ENCODE assay signal across 14 mouse cellular contexts in genomic region chr2:152824438-152825167, GRCm38 (mm10). TPM values are rescaled to one million over a fixed set of nuclear protein-coding genes. Genes with fewer than 3 reads are reported as not detected.
DNase-seq lines count a peak whose midpoint lies in the region; ATAC-seq and TF ChIP-seq lines count a peak whose summit lies in the region.
"Had no signal": no experiment of that assay in that cellular context is flagged by ENCODE, and none has a peak within 500 bp of the region (broad histone marks: within the 10 kb centered on the region; RNA-seq: fewer than 3 reads in every experiment).

No protein-coding gene starts in this region.

- peaks cover 26 to 85% of the 10 kb centered on the region in 2 experiments for H3K4me1 ChIP-seq in CH12.LX (ENCODE audit: control insufficient read depth in 1 of 2, insufficient read depth in 2 of 2)
- H3K4me1 ChIP-seq in liver, embryonic 12.5 days = peaks cover 99% of the 10 kb centered on the region

- in situ Hi-C loops in CH12.LX (cut with MboI; ENCODE audit: low pct_ligation_motif_present, low pct_unique_long_range_greater_than_20kb, low sequenced_read_pairs) = no loop called here

- H3K4me3 ChIP-seq in layer of hippocampus, adult 2 months = peak overlapping the region; percentile 100; the same call in 1 of the 2 replicates
- H3K4me3 ChIP-seq in CH12.LX (replicated peaks in 1 of 3; ENCODE audit: low read depth in 2 of 3, low read length in 2 of 3, poor library complexity in 1 of 3) = peak overlapping the region in 2 of 3 experiments; percentile 34 to 36
- peak overlapping the region; percentile 77 for H3K4me3 ChIP-seq in liver, embryonic 12.5 days
- H3K4me3 ChIP-seq: embryonic facial prominence, embryonic 15.5 days; heart, embryonic 10.5 days had no signal

- peak overlapping the region; percentile 99 for H3K4me2 ChIP-seq in CH12.LX (ENCODE audit: insufficient read depth, low read depth, poor library complexity, severe bottlenecking)
- H3K4me2 ChIP-seq in liver, embryonic 12.5 days = peak overlapping the region; percentile 81
- H3K4me2 ChIP-seq: embryonic facial prominence, embryonic 15.5 days had no signal

- H3K36me3 ChIP-seq in CH12.LX (replicated peaks in 1 of 2; ENCODE audit: control insufficient read depth in 1 of 2, insufficient read depth in 1 of 2, low read length in 1 of 2) = peaks cover 35 to 45% of the 10 kb centered on the region in 2 experiments
- H3K36me3 ChIP-seq in liver, embryonic 12.5 days = peaks cover 80% of the 10 kb centered on the region

- no peak for TF ChIP-seq RAD21 in CH12.LX (IDR thresholded peaks at IDR 0.05; ENCODE audit: low read depth, low read length)

- H3K9ac ChIP-seq in CH12.LX (ENCODE audit: insufficient read depth, low read depth) = peak overlapping the region; percentile 43; the same call in 1 of the 2 replicates
- H3K9ac ChIP-seq in liver, embryonic 12.5 days = peak overlapping the region; percentile 90
- H3K9ac ChIP-seq: embryonic facial prominence, embryonic 15.5 days had no signal

- no peak for TF ChIP-seq CTCF in layer of hippocampus, adult 2 months (conservative IDR thresholded peaks at IDR 0.05)
- no peak for TF ChIP-seq CTCF in CH12.LX (conservative IDR thresholded peaks at IDR 0.05 in 1 of 2, IDR thresholded peaks at IDR 0.05 in 1 of 2; ENCODE audit: low read depth in 2 of 2, low read length in 2 of 2)

- ATAC-seq in liver, embryonic 12.5 days = peak; percentile 82

- peaks cover 93% of the 10 kb centered on the region for H3K79me2 ChIP-seq in CH12.LX (replicated peaks; ENCODE audit: control insufficient read depth, extremely low read depth, insufficient read depth, poor library complexity, severe bottlenecking)

- peaks cover 1% of the 10 kb centered on the region for H3K27me3 ChIP-seq in CH12.LX (replicated peaks)
- no peaks in the 10 kb centered on the region for H3K27me3 ChIP-seq in liver, embryonic 12.5 days (replicated peaks)
- H3K27me3 ChIP-seq: embryonic facial prominence, embryonic 15.5 days had no signal

- WGBS in liver, embryonic 12.5 days (ENCODE audit: insufficient replicate concordance) = 26% methylated on average over 3 of the region's 3 CpGs

- H3K9me3 ChIP-seq in CH12.LX (replicated peaks; ENCODE audit: low read length) = peaks cover 3% of the 10 kb centered on the region
- H3K9me3 ChIP-seq in liver, embryonic 12.5 days (replicated peaks) = no peaks in the 10 kb centered on the region
- H3K9me3 ChIP-seq: embryonic facial prominence, embryonic 15.5 days; heart, embryonic 10.5 days had no signal

- peak overlapping the region; percentile 100 for H3K27ac ChIP-seq in layer of hippocampus, adult 2 months
- peak overlapping the region; percentile 83 for H3K27ac ChIP-seq in CH12.LX (ENCODE audit: insufficient read depth, low read depth)
- peak overlapping the region; percentile 82 for H3K27ac ChIP-seq in liver, embryonic 12.5 days
- H3K27ac ChIP-seq: embryonic facial prominence, embryonic 15.5 days had no signal

- DNase-seq in cerebellum, adult 9-10 months = peak; percentile 7
- no peak for DNase-seq in cerebellum, postnatal 14 days
- no peak for DNase-seq in layer of hippocampus, adult 2 months (ENCODE audit: low spot score in 2 of 2)
- no peak for DNase-seq in layer of hippocampus, postnatal 36 days
- DNase-seq in CH12.LX (ENCODE audit: extremely low read depth) = no peak
- no peak for DNase-seq in T-cell, adult 2 months (ENCODE audit: low spot score)
- DNase-seq in ovary, postnatal 36 days (ENCODE audit: low spot score) = no peak
- DNase-seq: cerebellum, adult 9-11 months; kidney, postnatal 36 days; lung, postnatal 10 days; retina, postnatal 1 day had no signal

- dilution Hi-C loops in CH12.LX (cut with MboI; ENCODE audit: extremely low pct_ligation_motif_present, extremely low pct_unique_long_range_greater_than_20kb, low sequenced_read_pairs) = no loop called here

- no peak for TF ChIP-seq EP300 in CH12.LX (IDR thresholded peaks at IDR 0.05; ENCODE audit: low read length)

- no peak for TF ChIP-seq POLR2A in CH12.LX (IDR thresholded peaks at IDR 0.05; ENCODE audit: low read depth, low read length)

TF ChIP-seq in CH12.LX, 34 proteins besides CTCF, POLR2A, EP300 and RAD21:
- TF ChIP-seq NRF1 (IDR thresholded peaks at IDR 0.05; ENCODE audit: low read depth, low read length) (no peak), ZNF384 (IDR thresholded peaks at IDR 0.05; ENCODE audit: low read depth, low read length) (peak; percentile 81), SIN3A (IDR thresholded peaks at IDR 0.05; ENCODE audit: low read length) (no peak), BHLHE40 (IDR thresholded peaks at IDR 0.05; ENCODE audit: low read depth, low read length) (no peak), ZMIZ1 (IDR thresholded peaks at IDR 0.05; ENCODE audit: low read depth, low read length) (no peak), MAX (IDR thresholded peaks at IDR 0.05; ENCODE audit: low read length) (no peak)

RNA-seq across cellular contexts. Expression of gene Bcl2l1, which starts 6.9 kb away (rescaled TPM):
- total RNA-seq in layer of hippocampus, adult 2 months (2021) = 100 to 1,000 TPM; 129 to 134 TPM
- total RNA-seq in layer of hippocampus, postnatal 36 days (2021) = 100 to 1,000 TPM; 116 to 141 TPM
- 47.7 and 80.3 TPM in 2 replicates for total RNA-seq in CH12.LX (2012; rRNA removed)
- total RNA-seq in CH12.LX (2014; rRNA removed) = 13.7 and 21.3 TPM in 2 replicates
- polyA plus RNA-seq in CH12.LX (2012; ENCODE audit: insufficient read length, low read depth) = 33.2 and 34.5 TPM in 2 replicates
- polyA plus RNA-seq in liver, embryonic 12.5 days (2016; fragmentation: Nextera tagmentation; extraction: Ambion mirVana) = 127 and 137 TPM in 2 replicates

RNA-seq across cellular contexts. Expression of gene Tpx2, which starts 23.2 kb away (rescaled TPM):
- 1 to 10 TPM; 2.0 to 2.2 TPM for total RNA-seq in layer of hippocampus, adult 2 months (2021)
- total RNA-seq in layer of hippocampus, postnatal 36 days (2021) = 1 to 10 TPM; 2.0 to 3.1 TPM
- total RNA-seq in CH12.LX (2012; rRNA removed) (66.1 and 70.9 TPM in 2 replicates), CH12.LX (2014; rRNA removed) (98.0 and 105 TPM in 2 replicates)
- polyA plus RNA-seq in CH12.LX (2012; ENCODE audit: insufficient read length, low read depth) = 123 and 127 TPM in 2 replicates
- polyA plus RNA-seq in liver, embryonic 12.5 days (2016; fragmentation: Nextera tagmentation; extraction: Ambion mirVana) = 88.0 and 89.9 TPM in 2 replicates

Comparison
In these comparisons a context has a peak if more than half of its experiments do, and no peak if none do; other contexts are left out.
1. H3K4me3 ChIP-seq: peak in every context shown above with its lines; median percentile 100 in layer of hippocampus, adult 2 months; 77 in liver, embryonic 12.5 days; 35 in CH12.LX.
2. RNA of gene Tpx2, which starts 23.2 kb away (total RNA-seq): 66.1 to 105 TPM in CH12.LX; 2.0 to 3.1 TPM in layer of hippocampus, postnatal 36 days and 2.0 to 2.2 TPM in layer of hippocampus, adult 2 months; every median in the first group is over 10 times any median in the second.
3. Peak in every context shown above with its lines, with median percentiles within 50 percentile points of each other: H3K27ac ChIP-seq.